Mouse (Mus musculus): ENCODE results near the gene Slc39a1.
A peak's percentile ranks its signal among the peaks of the same experiment; 100 is the strongest.

- TF ChIP-seq CTCF (IDR thresholded peaks at IDR 0.05) (peak; percentile 18; the same call in 1 of the 2 replicates), EP300 (IDR thresholded peaks at IDR 0.05) (no peak)
Measured at GRCm38 (mm10) chr3:90224331-90224730, 23.6 kb upstream of the Slc39a1 start.
